Mouse (Mus musculus): ENCODE results near the gene Gpsm3. TPM values are rescaled to one million over a fixed set of nuclear protein-coding genes. Genes with fewer than 3 reads are reported as not detected.

Gpsm3 gene
- polyA plus RNA-seq, 1 experiment from 2014 or later: 3.2 TPM

DNA sequence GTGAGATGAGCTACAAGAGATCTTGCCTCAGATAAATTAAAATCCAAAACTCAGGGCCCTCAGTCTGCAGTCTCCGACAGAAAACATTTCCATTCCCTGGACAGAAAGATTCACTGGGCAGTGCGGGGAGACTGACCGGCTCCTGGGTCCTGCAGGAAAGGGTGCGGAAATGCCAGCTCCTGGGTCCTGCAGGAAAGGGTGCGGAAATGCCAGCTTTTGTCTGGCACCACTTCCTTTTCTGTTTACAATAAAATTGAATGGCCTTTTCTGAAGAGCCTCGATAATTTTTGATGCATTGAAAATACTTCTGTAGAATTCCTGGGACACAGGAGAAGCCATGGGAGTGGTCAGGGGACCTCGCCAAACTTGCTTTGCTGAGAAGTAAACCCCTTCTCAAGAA, 30.5 kb upstream of the Gpsm3 start:
- Histone ChIP-seq H3K9ac (ENCODE audit: low read depth, low read length) (no peak overlapping the region), H3K4me1 (replicated peaks; ENCODE audit: control insufficient read depth, insufficient read depth, low read length) (peaks cover under 1% of the 10 kb centered on the region; the same call in 1 of the 2 replicates), H3K4me3 (ENCODE audit: low read depth, low read length) (no peak overlapping the region), H3K27me3 (ENCODE audit: control insufficient read depth, insufficient read depth, low read length) (no peaks in the 10 kb centered on the region), H3K4me2 (replicated peaks; ENCODE audit: low read depth, low read length) (no peak overlapping the region), H3K36me3 (ENCODE audit: control insufficient read depth, insufficient read depth, low read length) (no peaks in the 10 kb centered on the region), H3K27ac (ENCODE audit: low read depth, low read length) (no peak overlapping the region), H3K9me3 (ENCODE audit: control insufficient read depth, low read length) (no peaks in the 10 kb centered on the region)
- ATAC-seq (ENCODE audit: low FRiP score) (no peak), DNase-seq (ENCODE audit: low spot score) (no peak)
- WGBS: 83% methylated on average over 7 of the region's 7 CpGs

DNA sequence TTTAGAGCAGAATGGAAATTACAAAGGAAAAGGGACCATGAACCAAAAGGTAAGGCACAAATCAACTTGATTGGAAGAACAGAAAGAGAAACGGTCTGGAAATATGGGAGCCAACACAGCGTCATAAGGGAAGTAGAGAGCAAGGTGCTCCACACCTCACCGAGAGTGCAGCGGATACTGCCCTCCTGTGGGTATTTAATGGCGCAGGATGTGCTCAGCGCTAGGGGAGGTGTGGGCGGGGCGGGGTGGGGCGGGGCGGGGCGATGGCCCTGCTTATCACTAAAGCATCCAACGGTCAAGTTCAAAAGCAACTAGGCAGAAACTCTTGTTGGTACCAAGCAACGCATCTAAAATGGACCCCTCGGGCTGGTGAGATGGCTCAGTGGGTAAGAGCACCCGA, 29.7 kb upstream of the Gpsm3 start:
- Histone ChIP-seq H3K4me1 (replicated peaks; ENCODE audit: control insufficient read depth, insufficient read depth, low read length) (peaks cover 3% of the 10 kb centered on the region; the same call in 1 of the 2 replicates), H3K36me3 (ENCODE audit: control insufficient read depth, insufficient read depth, low read length) (no peaks in the 10 kb centered on the region), H3K4me3 (ENCODE audit: low read depth, low read length) (no peak overlapping the region), H3K4me2 (replicated peaks; ENCODE audit: low read depth, low read length) (no peak overlapping the region), H3K9me3 (ENCODE audit: control insufficient read depth, low read length) (no peaks in the 10 kb centered on the region), H3K9ac (ENCODE audit: low read depth, low read length) (no peak overlapping the region), H3K27ac (ENCODE audit: low read depth, low read length) (no peak overlapping the region), H3K27me3 (ENCODE audit: control insufficient read depth, insufficient read depth, low read length) (0 out of 2 replicates have a peak, but pooled peaks cover 2% of the 10 kb centered on the region)
- WGBS: 27% methylated on average over 15 of the region's 15 CpGs
- DNase-seq (ENCODE audit: low spot score) (no peak), ATAC-seq (ENCODE audit: low FRiP score) (no peak)

DNA sequence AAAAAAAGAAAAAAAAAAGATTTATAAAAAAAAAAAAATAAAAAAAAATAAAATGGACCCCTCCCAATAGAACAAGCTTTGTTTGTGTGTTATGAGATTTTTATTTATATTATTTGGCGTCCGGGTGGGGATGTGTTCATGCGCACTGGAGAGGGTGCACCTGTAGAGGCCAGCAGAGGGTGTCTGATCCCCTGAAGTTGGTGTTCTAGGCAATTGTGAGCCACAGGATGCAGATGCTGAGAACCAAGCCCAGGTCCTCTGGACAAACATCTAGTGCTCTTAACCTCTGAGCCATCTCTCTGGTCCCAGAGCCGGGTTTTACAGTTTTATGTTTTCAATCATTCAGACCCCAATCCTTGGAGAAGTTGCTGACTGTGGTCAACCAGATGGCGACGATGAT, 29.2 kb upstream of the Gpsm3 start:
- H3K36me3 ChIP-seq (ENCODE audit: control insufficient read depth, insufficient read depth, low read length): no peaks in the 10 kb centered on the region
- H3K4me2 ChIP-seq (replicated peaks; ENCODE audit: low read depth, low read length): no peak overlapping the region
- peaks cover 3% of the 10 kb centered on the region; the same call in 1 of the 2 replicates for H3K4me1 ChIP-seq (replicated peaks; ENCODE audit: control insufficient read depth, insufficient read depth, low read length)
- H3K27me3 ChIP-seq (ENCODE audit: control insufficient read depth, insufficient read depth, low read length): 0 out of 2 replicates have a peak, but pooled peaks cover 2% of the 10 kb centered on the region
- H3K9ac ChIP-seq (ENCODE audit: low read depth, low read length): no peak overlapping the region
- no peak overlapping the region for H3K27ac ChIP-seq (ENCODE audit: low read depth, low read length)
- 88% methylated on average over 6 of the region's 6 CpGs for WGBS
- no peaks in the 10 kb centered on the region for H3K9me3 ChIP-seq (ENCODE audit: control insufficient read depth, low read length)
- DNase-seq (ENCODE audit: low spot score) (no peak), ATAC-seq (ENCODE audit: low FRiP score) (no peak)
- no peak overlapping the region for H3K4me3 ChIP-seq (ENCODE audit: low read depth, low read length)

DNA sequence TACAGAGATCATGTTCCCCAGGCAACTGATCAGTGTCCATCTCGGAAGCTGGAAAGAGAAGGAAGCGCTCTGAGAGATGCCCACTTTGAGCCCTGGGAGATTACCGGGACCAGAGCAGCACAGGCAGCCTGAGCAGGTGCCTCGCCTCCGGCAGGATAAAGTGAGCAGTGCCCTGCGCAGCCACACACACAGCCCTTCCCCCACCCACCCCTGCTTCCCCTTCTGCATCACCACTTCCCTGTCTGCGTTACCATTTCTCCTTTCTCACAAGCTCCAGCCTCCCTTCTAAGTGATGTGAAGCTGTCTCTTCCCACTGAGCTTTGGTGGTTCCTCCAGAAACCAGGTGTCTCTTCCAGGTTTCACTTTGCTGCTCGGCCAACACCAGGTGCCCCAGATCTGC, 28.4 kb upstream of the Gpsm3 start:
- Histone ChIP-seq H3K4me3 (ENCODE audit: low read depth, low read length) (no peak overlapping the region), H3K27ac (ENCODE audit: low read depth, low read length) (no peak overlapping the region), H3K4me2 (replicated peaks; ENCODE audit: low read depth, low read length) (no peak overlapping the region), H3K9me3 (ENCODE audit: control insufficient read depth, low read length) (no peaks in the 10 kb centered on the region), H3K36me3 (ENCODE audit: control insufficient read depth, insufficient read depth, low read length) (no peaks in the 10 kb centered on the region), H3K9ac (ENCODE audit: low read depth, low read length) (no peak overlapping the region), H3K4me1 (replicated peaks; ENCODE audit: control insufficient read depth, insufficient read depth, low read length) (peaks cover 3% of the 10 kb centered on the region; the same call in 1 of the 2 replicates), H3K27me3 (ENCODE audit: control insufficient read depth, insufficient read depth, low read length) (0 out of 2 replicates have a peak, but pooled peaks cover 2% of the 10 kb centered on the region)
- DNase-seq (ENCODE audit: low spot score) (no peak), ATAC-seq (ENCODE audit: low FRiP score) (no peak)
- 60% methylated on average over 8 of the region's 8 CpGs for WGBS

DNA sequence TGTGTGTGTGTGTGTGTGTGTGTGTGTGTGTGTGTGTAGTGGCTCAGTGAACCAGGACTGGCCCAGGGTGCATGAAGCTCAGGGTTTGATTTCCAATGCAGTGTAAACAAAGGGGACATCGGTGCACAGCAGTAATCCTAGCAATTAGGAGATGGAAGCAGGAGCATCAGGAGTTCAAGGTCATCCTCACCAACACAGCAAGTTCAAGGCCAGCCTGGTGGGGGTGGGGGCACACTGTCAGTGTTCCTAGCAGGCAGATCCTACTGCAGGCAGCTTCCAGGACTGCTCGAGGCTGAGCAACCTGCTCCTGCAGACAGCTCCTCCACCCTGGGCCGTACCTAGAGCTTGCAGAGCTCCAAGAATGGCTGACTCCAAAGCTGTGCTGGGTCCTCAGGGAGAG, 27.0 kb upstream of the Gpsm3 start:
- Histone ChIP-seq H3K27me3 (ENCODE audit: control insufficient read depth, insufficient read depth, low read length) (0 out of 2 replicates have a peak, but pooled peaks cover 2% of the 10 kb centered on the region), H3K4me1 (replicated peaks; ENCODE audit: control insufficient read depth, insufficient read depth, low read length) (peaks cover 3% of the 10 kb centered on the region; the same call in 1 of the 2 replicates), H3K9me3 (ENCODE audit: control insufficient read depth, low read length) (no peaks in the 10 kb centered on the region), H3K9ac (ENCODE audit: low read depth, low read length) (no peak overlapping the region), H3K27ac (ENCODE audit: low read depth, low read length) (no peak overlapping the region), H3K4me2 (replicated peaks; ENCODE audit: low read depth, low read length) (no peak overlapping the region), H3K36me3 (ENCODE audit: control insufficient read depth, insufficient read depth, low read length) (no peaks in the 10 kb centered on the region), H3K4me3 (ENCODE audit: low read depth, low read length) (no peak overlapping the region)
- no peak for ATAC-seq (ENCODE audit: low FRiP score)
- WGBS: 87% methylated on average over 3 of the region's 3 CpGs
- no peak for DNase-seq (ENCODE audit: low spot score)

DNA sequence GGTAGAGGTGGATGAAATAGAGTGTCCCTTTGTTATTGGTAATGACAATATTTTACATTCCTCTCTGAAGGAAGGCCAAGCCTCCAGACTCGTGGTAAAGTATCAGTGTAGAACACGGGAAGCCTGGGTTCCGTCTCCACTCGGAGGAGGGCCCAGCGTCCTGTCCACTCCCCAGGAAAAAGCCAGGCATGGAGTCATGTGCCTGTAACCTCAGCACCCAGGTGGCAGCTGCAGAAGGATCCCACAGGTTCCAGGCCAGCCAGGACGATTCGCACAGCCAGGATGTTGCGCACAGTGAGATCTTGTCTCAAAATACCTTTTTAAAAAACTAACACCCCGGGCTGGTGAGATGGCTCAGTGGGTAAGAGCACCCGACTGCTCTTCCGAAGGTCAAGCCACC, 26.3 kb upstream of the Gpsm3 start:
- 74% methylated on average over 11 of the region's 11 CpGs for WGBS
- DNase-seq (ENCODE audit: low spot score): no peak
- no peak overlapping the region for H3K9ac ChIP-seq (ENCODE audit: low read depth, low read length)

DNA sequence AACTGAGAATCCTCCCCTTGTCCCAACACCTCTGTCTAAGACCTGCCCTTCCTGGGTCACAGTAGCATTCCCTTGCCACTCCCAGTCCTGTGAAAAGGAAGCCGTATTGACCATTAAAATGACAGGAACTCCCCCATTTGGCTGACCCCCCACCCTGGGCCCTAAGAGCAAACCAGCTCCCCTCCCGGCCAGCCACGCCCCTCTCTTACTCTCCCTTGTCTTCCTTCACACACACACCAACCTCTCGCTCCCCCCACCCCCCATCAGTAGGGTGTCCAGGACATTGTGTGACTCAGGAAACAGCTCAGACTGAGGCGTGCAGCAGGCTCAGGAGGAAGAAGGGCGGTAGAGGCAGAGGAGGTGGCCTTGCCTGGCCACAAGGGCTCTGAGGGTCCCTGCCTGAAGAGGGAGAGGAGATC, 25.6 kb upstream of the Gpsm3 start, which contains the start of gene Notch4:
TSS of gene Notch4 (plus strand) at position 266 of the 419 bp plus-strand sequence.
- no peak; the same call in 1 of the 2 replicates for ATAC-seq (ENCODE audit: low FRiP score)
- Histone ChIP-seq H3K36me3 (ENCODE audit: control insufficient read depth, insufficient read depth, low read length) (no peaks in the 10 kb centered on the region), H3K27me3 (ENCODE audit: control insufficient read depth, insufficient read depth, low read length) (0 out of 2 replicates have a peak, but pooled peaks cover 2% of the 10 kb centered on the region), H3K27ac (ENCODE audit: low read depth, low read length) (0 out of 2 replicates have a peak within 1 kb of the TSS, but pooled peaks have one; percentile 42), H3K9me3 (ENCODE audit: control insufficient read depth, low read length) (no peaks in the 10 kb centered on the region), H3K9ac (ENCODE audit: low read depth, low read length) (peak within 1 kb of the TSS; percentile 47; the same call in 1 of the 2 replicates), H3K4me2 (replicated peaks; ENCODE audit: low read depth, low read length) (no peak within 1 kb of the TSS), H3K4me3 (ENCODE audit: low read depth, low read length) (no peak within 1 kb of the TSS), H3K4me1 (replicated peaks; ENCODE audit: control insufficient read depth, insufficient read depth, low read length) (peaks cover 3% of the 10 kb centered on the region; the same call in 1 of the 2 replicates)
- WGBS: 15% methylated on average over 6 of the region's 6 CpGs
- peak; percentile 17 for DNase-seq (ENCODE audit: low spot score)

More for the DNA sequence above, 26.3 kb upstream of the Gpsm3 start:
- Histone ChIP-seq H3K4me3 (ENCODE audit: low read depth, low read length) (no peak overlapping the region), H3K4me2 (replicated peaks; ENCODE audit: low read depth, low read length) (no peak overlapping the region), H3K36me3 (ENCODE audit: control insufficient read depth, insufficient read depth, low read length) (no peaks in the 10 kb centered on the region), H3K27ac (ENCODE audit: low read depth, low read length) (no peak overlapping the region), H3K4me1 (replicated peaks; ENCODE audit: control insufficient read depth, insufficient read depth, low read length) (peaks cover 3% of the 10 kb centered on the region; the same call in 1 of the 2 replicates), H3K27me3 (ENCODE audit: control insufficient read depth, insufficient read depth, low read length) (0 out of 2 replicates have a peak, but pooled peaks cover 2% of the 10 kb centered on the region), H3K9me3 (ENCODE audit: control insufficient read depth, low read length) (no peaks in the 10 kb centered on the region)
- ATAC-seq (ENCODE audit: low FRiP score): no peak

DNA sequence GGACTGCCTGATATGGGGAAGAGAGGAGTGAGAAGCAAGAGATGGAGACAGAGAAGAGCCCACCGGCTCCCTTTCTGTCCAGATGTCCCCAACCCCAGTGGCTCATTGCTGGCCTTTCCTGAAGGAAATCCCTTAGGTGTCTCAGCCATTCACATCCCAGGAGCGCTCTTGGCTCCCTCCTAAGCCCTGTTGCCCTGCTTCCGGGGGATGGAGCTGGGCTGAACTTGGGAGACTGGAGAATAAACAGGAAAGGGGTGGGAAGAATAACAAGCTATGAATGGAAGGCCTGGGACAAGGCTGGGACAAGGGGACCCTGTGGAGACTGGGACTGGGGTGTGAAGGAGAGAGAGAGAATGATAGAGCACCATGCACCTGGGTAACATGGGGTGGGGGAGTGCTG, 24.8 kb upstream of the Gpsm3 start:
- no peak for ATAC-seq (ENCODE audit: low FRiP score)
- no peak overlapping the region for H3K4me3 ChIP-seq (ENCODE audit: low read depth, low read length)
- DNase-seq (ENCODE audit: low spot score): no peak
- H3K4me2 ChIP-seq (replicated peaks; ENCODE audit: low read depth, low read length): no peak overlapping the region
- 54% methylated on average over 3 of the region's 3 CpGs for WGBS
- peak overlapping the region; percentile 47; the same call in 1 of the 2 replicates for H3K9ac ChIP-seq (ENCODE audit: low read depth, low read length)
- H3K4me1 ChIP-seq (replicated peaks; ENCODE audit: control insufficient read depth, insufficient read depth, low read length): peaks cover 3% of the 10 kb centered on the region; the same call in 1 of the 2 replicates
- H3K27me3 ChIP-seq (ENCODE audit: control insufficient read depth, insufficient read depth, low read length): 0 out of 2 replicates have a peak, but pooled peaks cover 2% of the 10 kb centered on the region
- H3K9me3 ChIP-seq (ENCODE audit: control insufficient read depth, low read length): no peaks in the 10 kb centered on the region
- H3K27ac ChIP-seq (ENCODE audit: low read depth, low read length): no peak overlapping the region
- no peaks in the 10 kb centered on the region for H3K36me3 ChIP-seq (ENCODE audit: control insufficient read depth, insufficient read depth, low read length)

DNA sequence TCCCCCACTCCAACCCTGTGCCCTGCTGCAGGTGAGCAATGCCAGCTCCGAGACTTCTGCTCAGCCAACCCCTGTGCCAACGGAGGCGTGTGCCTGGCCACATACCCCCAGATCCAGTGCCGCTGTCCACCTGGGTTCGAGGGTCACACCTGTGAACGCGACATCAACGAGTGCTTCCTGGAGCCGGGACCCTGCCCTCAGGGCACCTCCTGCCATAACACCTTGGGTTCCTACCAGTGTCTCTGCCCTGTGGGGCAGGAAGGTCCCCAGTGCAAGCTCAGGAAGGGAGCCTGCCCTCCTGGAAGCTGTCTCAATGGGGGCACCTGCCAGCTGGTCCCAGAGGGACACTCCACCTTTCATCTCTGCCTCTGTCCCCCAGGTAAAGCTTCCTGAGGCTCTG, 22.3 kb upstream of the Gpsm3 start:
- peaks cover 3% of the 10 kb centered on the region; the same call in 1 of the 2 replicates for H3K4me1 ChIP-seq (replicated peaks; ENCODE audit: control insufficient read depth, insufficient read depth, low read length)
- no peak overlapping the region for H3K27ac ChIP-seq (ENCODE audit: low read depth, low read length)
- whole genome bisulfite sequencing: 61% methylated on average over 9 of the region's 9 CpGs
- no peak overlapping the region for H3K4me2 ChIP-seq (replicated peaks; ENCODE audit: low read depth, low read length)
- ATAC-seq (ENCODE audit: low FRiP score) (no peak), DNase-seq (ENCODE audit: low spot score) (no peak)
- H3K9ac ChIP-seq (ENCODE audit: low read depth, low read length): no peak overlapping the region
- H3K4me3 ChIP-seq (ENCODE audit: low read depth, low read length): no peak overlapping the region
- no peaks in the 10 kb centered on the region for H3K9me3 ChIP-seq (ENCODE audit: control insufficient read depth, low read length)
- H3K27me3 ChIP-seq (ENCODE audit: control insufficient read depth, insufficient read depth, low read length): 0 out of 2 replicates have a peak, but pooled peaks cover 2% of the 10 kb centered on the region
- H3K36me3 ChIP-seq (ENCODE audit: control insufficient read depth, insufficient read depth, low read length): no peaks in the 10 kb centered on the region
